Comparison of ENCODE assay signal across 11 mouse cellular contexts in genomic region chr2:25469969-25470368, GRCm38 (mm10). TPM values are rescaled to one million over a fixed set of nuclear protein-coding genes. Genes with fewer than 3 reads are reported as not detected.
DNase-seq lines count a peak whose midpoint lies in the region; ATAC-seq and TF ChIP-seq lines count a peak whose summit lies in the region.
"Had no signal": no experiment of that assay in that cellular context is flagged by ENCODE, and none has a peak within 500 bp of the region (broad histone marks: within the 10 kb centered on the region; RNA-seq: fewer than 3 reads in every experiment).

Gene Ptgds, minus strand, starts transcription at chr2:25470046.

- no peak for ATAC-seq in midbrain, embryonic 16.5 days

- intact Hi-C loops in left cerebral cortex, adult 2 months (cut with DNase I) = no loop called here
- intact Hi-C loops in heart, postnatal 25 days (cut with DNase I) = no loop called here

- H3K9ac ChIP-seq in midbrain, embryonic 16.5 days (ENCODE audit: low read depth, low read length) = no peak within 1 kb of the TSS
- H3K9ac ChIP-seq: embryonic facial prominence, embryonic 12.5 days; midbrain, embryonic 12.5 days had no signal

- no peak for TF ChIP-seq CTCF in cerebellum, adult 2 months (IDR thresholded peaks at IDR 0.05; ENCODE audit: borderline replicate concordance, insufficient read depth, low read depth, low read length)
- TF ChIP-seq CTCF in left cerebral cortex, adult 2 months (IDR thresholded peaks at IDR 0.05) = no peak

- no peaks in the 10 kb centered on the region for H3K36me3 ChIP-seq in midbrain, embryonic 16.5 days (ENCODE audit: control insufficient read depth, insufficient read depth, low read length)
- H3K36me3 ChIP-seq: embryonic facial prominence, embryonic 12.5 days; midbrain, embryonic 12.5 days had no signal

- peaks cover 60% of the 10 kb centered on the region for H3K4me1 ChIP-seq in cerebellum, adult 2 months (ENCODE audit: control insufficient read depth, insufficient read depth, low read length)
- no peaks in the 10 kb centered on the region for H3K4me1 ChIP-seq in midbrain, embryonic 16.5 days (ENCODE audit: control insufficient read depth, insufficient read depth, low read length)

- H3K4me3 ChIP-seq in cerebellum, adult 2 months (replicated peaks; ENCODE audit: insufficient read depth, low read depth, low read length) = no peak within 1 kb of the TSS
- no peak within 1 kb of the TSS for H3K4me3 ChIP-seq in left cerebral cortex, adult 2 months
- H3K4me3 ChIP-seq in midbrain, embryonic 16.5 days (ENCODE audit: low read depth, low read length) = no peak within 1 kb of the TSS
- H3K4me3 ChIP-seq: embryonic facial prominence, embryonic 12.5 days; midbrain, embryonic 12.5 days had no signal

- TF ChIP-seq POLR2A in cerebellum, adult 2 months (IDR thresholded peaks at IDR 0.05; ENCODE audit: borderline replicate concordance, insufficient read depth, low read length) = no peak

- peak within 1 kb of the TSS; percentile 41 for H3K27ac ChIP-seq in cerebellum, adult 2 months (ENCODE audit: insufficient read depth, low read length)
- peak within 1 kb of the TSS; percentile 72 for H3K27ac ChIP-seq in left cerebral cortex, adult 2 months
- 0 out of 2 replicates have a peak within 1 kb of the TSS, but pooled peaks have one; percentile 15 for H3K27ac ChIP-seq in midbrain, embryonic 16.5 days (ENCODE audit: low read length)
- H3K27ac ChIP-seq: embryonic facial prominence, embryonic 12.5 days; midbrain, embryonic 12.5 days had no signal

- H3K9me3 ChIP-seq in midbrain, embryonic 16.5 days (replicated peaks; ENCODE audit: control insufficient read depth, low read length, poor library complexity, severe bottlenecking) = no peaks in the 10 kb centered on the region
- H3K9me3 ChIP-seq: embryonic facial prominence, embryonic 12.5 days; midbrain, embryonic 12.5 days had no signal

- no peaks in the 10 kb centered on the region for H3K27me3 ChIP-seq in cerebellum, adult 2 months (ENCODE audit: control insufficient read depth, insufficient read depth, low read length)
- no peaks in the 10 kb centered on the region for H3K27me3 ChIP-seq in midbrain, embryonic 16.5 days (ENCODE audit: control insufficient read depth, insufficient read depth, low read depth, low read length)
- H3K27me3 ChIP-seq: embryonic facial prominence, embryonic 12.5 days; midbrain, embryonic 12.5 days had no signal

- WGBS in cerebellum, adult 2 months = 54% methylated on average over 6 of the region's 6 CpGs
- WGBS in midbrain, embryonic 16.5 days = 68% methylated on average over 6 of the region's 6 CpGs

- no peak for DNase-seq in cerebellum, adult 2 months
- no peak for DNase-seq in cerebellum, adult 9-11 months
- DNase-seq in left cerebral cortex, adult 2 months (ENCODE audit: extremely low spot score in 1 of 2, low spot score in 2 of 2) = no peak
- no peak for DNase-seq in left cerebral cortex, adult 11 months (ENCODE audit: low spot score)
- DNase-seq in heart, postnatal 25 days (ENCODE audit: low spot score) = no peak
- no peak for DNase-seq in adrenal gland, postnatal 36 days
- DNase-seq in kidney, postnatal 4 days = no peak

- H3K4me2 ChIP-seq in midbrain, embryonic 16.5 days (ENCODE audit: low read length) = no peak within 1 kb of the TSS
- H3K4me2 ChIP-seq: embryonic facial prominence, embryonic 12.5 days; liver, embryonic 11.5 days; midbrain, embryonic 12.5 days had no signal

RNA-seq across cellular contexts. Expression of gene Ptgds, which starts in this region (rescaled TPM):
- 2,130 and 2,485 TPM in 2 replicates for polyA plus RNA-seq in cerebellum, adult 2 months (2012; rRNA removed)
- 1,000 to 10,000 TPM; 1,632 to 2,529 TPM for total RNA-seq in left cerebral cortex, adult 2 months (2021)
- total RNA-seq in heart, postnatal 25 days (2021) = 100 to 1,000 TPM; 117 to 160 TPM
- polyA plus RNA-seq in midbrain, embryonic 16.5 days (2015; fragmentation: Nextera tagmentation; extraction: Ambion mirVana) = 465 and 593 TPM in 2 replicates
- total RNA-seq in adrenal gland, postnatal 36 days (2021) = 1 to 10 TPM; 1.1 to 2.0 TPM
- polyA plus RNA-seq: liver, embryonic 11.5 days had no signal

Comparison
In these comparisons a context has a peak if more than half of its experiments do, and no peak if none do; other contexts are left out.
1. RNA of gene Ptgds (total RNA-seq): 1,632 to 2,529 TPM in left cerebral cortex, adult 2 months and 117 to 160 TPM in heart, postnatal 25 days; 1.1 to 2.0 TPM in adrenal gland, postnatal 36 days; every median in the first group is over 10 times any median in the second.
2. RNA of gene Ptgds (total RNA-seq): 1,632 to 2,529 TPM in left cerebral cortex, adult 2 months; 117 to 160 TPM in heart, postnatal 25 days; every median in the first group is over 10 times any median in the second.
3. H3K27ac ChIP-seq: peak in every context shown above with its lines; median percentile 72 in left cerebral cortex, adult 2 months; 41 in cerebellum, adult 2 months; 15 in midbrain, embryonic 16.5 days.